Mouse (Mus musculus) gastrocnemius, adult 8-10 months (tissue): ENCODE results near the gene Cdk5r2. TPM values are rescaled to one million over a fixed set of nuclear protein-coding genes. Genes with fewer than 3 reads are reported as not detected.
A peak's percentile ranks its signal among the peaks of the same experiment; 100 is the strongest.

Source experiments
- DNase-seq, 2 experiments: peaks; one replicate each; pipeline ENCODE4 v3.0.0; 2022; ENCODE audit warnings: low spot score in 2 of 2
- microRNA-seq: library from miRNA; unstranded; fragments of <30 nt; microRNA quantifications from one replicate; pipeline ENCODE4 v1.2.0, GENCODE M21; 2022
- total RNA-seq, 4 experiments: library from RNA; stranded (reverse); gene quantifications; 2 replicates each; pipeline ENCODE4 v1.2.4; 2022

Gene Cdk5r2
- total RNA-seq, 4 experiments from 2014 or later: not detected

GRCm38 (mm10) chr1:74891513-74891912, 36.8 kb downstream of the Cdk5r2 start:
- no peak for DNase-seq

GRCm38 (mm10) chr1:74892351-74893133, 37.8 kb downstream of the Cdk5r2 start:
- no peak for DNase-seq

DNA sequence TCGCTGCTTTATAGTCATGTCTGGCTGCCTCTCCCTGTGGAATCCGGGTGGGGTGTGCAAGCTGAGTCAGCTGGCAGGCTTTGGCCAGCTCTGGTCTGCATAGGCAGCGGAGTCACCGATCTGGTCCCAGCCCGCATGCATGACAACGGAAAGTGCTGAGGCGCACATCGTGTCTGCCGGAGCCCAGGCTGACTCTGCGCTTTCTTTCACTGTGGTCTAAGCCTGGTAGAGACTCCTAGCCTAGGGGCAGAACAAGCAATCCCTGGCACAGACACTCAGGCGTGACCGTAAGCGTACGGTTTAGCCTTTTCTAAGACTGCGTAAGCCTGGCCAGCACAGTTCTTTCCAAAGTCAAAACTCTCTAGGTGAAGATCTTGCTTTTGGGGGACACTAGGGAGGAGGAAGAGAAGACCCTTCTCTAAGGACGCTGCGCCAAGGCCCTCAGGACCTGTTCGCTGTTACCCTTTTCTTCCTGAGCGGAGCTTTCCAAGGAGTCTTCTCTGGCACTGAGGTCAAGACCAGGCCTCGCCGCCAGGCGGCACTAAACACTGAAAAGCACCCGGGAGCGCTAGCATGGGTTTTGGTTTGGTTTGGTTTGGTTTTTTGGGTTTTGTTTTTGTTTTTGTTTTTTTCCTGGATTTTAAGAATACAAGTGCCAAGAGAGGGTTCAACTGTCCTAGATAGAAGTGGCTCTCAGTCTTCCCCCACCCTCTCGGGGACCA, 38.6 kb downstream of the Cdk5r2 start, which contains the start of gene Cryba2:
Cryba2 (minus strand) TSS at position 10 of the 722 bp plus-strand sequence.
- no peak for DNase-seq

GRCm38 (mm10) chr1:74894966-74895365, 40.2 kb downstream of the Cdk5r2 start:
- peak in 1 of 2 experiments; percentile 14 for DNase-seq

DNA sequence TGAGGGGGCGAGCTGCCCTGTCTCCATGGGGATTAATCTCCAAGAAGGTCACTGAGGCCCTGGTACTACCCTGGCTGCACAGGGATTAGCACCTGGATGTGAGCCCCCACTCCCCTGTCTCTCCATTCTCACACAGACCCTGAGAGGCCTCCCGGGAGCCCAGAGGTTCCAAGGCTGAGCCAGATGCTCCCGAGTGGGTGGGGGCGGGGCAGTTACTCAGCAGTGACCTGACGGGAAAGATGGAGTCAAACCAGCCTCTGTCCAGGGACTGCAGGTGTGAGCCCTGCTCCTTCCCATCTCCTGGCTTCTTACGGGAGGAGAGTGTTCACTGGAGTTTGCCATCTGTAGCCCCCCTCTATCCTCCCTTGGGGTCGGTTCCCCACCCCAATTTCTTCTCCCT, 43.2 kb downstream of the Cdk5r2 start:
- DNase-seq: no peak

DNA sequence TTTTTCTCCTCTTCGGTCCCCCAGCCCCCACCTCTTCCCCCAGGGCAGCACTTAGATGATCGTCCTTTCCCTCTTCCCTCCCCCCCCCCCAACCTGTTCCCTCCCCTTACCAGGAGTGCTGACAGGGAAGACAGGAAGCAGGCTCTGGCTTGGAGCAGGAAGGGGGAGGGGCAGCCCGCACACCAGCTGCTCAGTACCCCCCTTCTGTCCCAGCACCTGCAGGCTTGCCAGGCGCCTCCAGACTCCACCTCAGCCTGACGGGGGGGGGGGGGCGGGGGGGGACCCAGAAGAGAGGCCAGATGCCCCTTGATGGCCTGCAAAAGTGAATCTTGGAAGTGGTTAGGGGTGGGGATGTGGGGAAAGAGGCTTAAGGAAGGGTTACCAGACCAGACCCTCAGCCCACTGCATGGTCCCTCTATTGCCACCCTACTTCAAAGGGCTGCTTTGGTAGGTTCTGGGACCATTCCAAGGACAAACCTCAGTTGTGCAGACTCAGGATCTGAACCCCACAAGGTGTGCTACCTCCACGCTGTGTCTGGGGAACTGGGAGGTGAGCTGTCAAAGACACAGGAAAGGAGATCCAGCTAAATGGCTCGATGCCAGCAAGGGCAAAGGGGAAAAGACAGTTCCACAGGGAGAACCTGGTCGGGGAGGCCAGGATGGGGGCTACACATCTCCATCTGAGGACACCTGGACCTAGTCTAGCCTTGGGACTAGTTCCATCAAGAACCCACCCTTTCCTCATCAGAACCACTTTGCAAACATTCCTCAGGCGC, 44.1 kb downstream of the Cdk5r2 start:
- DNase-seq: no peak

DNA sequence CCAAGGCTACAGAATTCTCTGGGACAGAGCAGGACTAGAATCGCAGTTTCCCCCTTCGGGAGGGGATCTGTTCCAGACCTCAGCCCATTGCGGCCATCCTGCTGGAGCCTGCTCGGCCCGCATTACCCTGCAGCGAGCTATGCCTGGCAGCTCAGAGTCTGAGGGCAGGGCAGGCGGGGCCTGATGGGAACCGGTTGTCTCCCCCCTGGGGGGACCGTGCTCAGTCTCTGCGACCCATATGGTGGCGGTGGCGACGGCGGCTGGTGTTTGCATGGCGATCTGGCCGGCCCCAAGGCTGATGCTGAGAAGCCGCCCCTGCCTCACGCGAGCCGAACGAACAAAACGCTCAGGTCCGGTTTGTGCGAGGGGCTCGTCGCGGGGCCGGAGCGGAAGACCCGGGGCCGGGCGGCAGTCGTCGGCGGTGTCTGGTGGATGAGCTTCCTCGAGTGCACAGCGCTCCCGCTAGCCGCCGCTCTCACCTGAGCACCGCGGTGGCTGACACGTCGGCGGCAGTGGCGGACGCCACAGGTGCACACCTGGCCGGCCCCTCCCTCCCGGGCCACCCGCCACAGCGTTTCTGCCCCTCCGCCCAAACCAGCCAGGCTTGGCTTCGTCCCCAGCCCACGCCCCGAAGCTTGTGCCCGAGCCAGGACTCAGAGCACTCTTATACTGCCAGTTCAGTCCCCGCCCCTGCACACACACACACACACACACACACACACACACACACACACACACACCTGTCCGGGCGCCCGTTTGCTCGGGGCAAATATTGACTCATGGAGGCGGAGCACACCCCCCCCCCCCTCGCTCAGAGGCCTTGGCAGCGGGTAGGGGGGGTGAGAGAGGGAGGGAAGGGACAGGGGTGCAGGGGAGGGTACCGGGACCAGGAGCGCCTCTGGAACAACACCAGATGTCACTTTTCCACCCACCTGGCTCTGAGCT, 45.9 kb downstream of the Cdk5r2 start:
- no peak for DNase-seq

DNA sequence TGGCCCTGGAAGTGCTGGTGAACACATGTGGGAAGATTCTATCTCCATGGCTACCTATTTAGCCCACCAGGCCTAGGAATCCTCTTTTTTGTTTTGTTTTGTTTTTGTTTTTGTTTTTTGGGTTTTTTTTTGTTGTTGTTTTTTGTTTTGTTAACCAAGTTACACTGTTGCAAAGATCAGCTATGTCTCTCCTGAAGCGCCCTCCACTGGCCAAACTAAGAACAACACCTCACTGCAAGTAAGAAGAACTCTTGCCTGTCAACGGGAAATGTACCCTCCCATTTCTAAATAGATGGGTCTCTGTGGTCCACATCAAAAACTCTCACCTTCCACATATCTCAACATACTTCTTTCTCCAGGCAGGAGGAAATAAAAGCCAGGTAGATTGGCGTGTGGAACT, 47.0 kb downstream of the Cdk5r2 start:
- no peak for DNase-seq

GRCm38 (mm10) chr1:74902191-74902590, 47.5 kb downstream of the Cdk5r2 start:
- DNase-seq: no peak

Small RNA genes within 50 kb of the gene (microRNA-seq; reads per million reads assigned to microRNA genes)
- 171 reads per million, percentile 58 among the genes with 10 or more reads in this experiment for gene Mir375

Other genes starting within 250 kb of the Cdk5r2 start
- 10 to 100 TPM in 3 of 4 experiments, 1 to 10 TPM in 1; 9.2 to 18.3 (median 11.4) TPM for gene Ttll4, start 193.2 kb upstream of the Cdk5r2 start, total RNA-seq
- 10 to 100 TPM; 44.3 to 72.8 (median 67.1) TPM for gene Cyp27a1, start 141.4 kb upstream of the Cdk5r2 start, total RNA-seq
- 100 to 1,000 TPM in 3 of 4 experiments, 10 to 100 TPM in 1; 76.0 to 167 (median 125) TPM for gene Prkag3, start 105.7 kb upstream of the Cdk5r2 start, total RNA-seq
- gene Wnt6, start 83.0 kb upstream of the Cdk5r2 start, total RNA-seq: under 1 TPM in 3 of 4 experiments, not detected in 1; 0.27 to 0.72 (median 0.48) TPM
- under 1 TPM in 1 of 4 experiments, not detected in 3; 0.16 TPM for gene Wnt10a, start 63.4 kb upstream of the Cdk5r2 start, total RNA-seq
- gene Fev, start 30.5 kb downstream of the Cdk5r2 start, total RNA-seq: not detected
- gene Cryba2, start 38.2 kb downstream of the Cdk5r2 start, total RNA-seq: not detected
- gene Cfap65, start 80.7 kb downstream of the Cdk5r2 start, total RNA-seq: not detected
- gene Ihh, start 96.7 kb downstream of the Cdk5r2 start, total RNA-seq: under 1 TPM in 2 of 4 experiments, not detected in 2; 0.16 to 0.19 TPM